Mouse (Mus musculus): ENCODE results near the gene Gm10570. TPM values are rescaled to one million over a fixed set of nuclear protein-coding genes. Genes with fewer than 3 reads are reported as not detected.

Gene Gm10570
- polyA plus RNA-seq, 1 experiment from 2014 or later, result not detected

- CTCF ChIA-PET, result no interaction called here
- H3K27me3 ChIP-seq, result no peaks in the 10 kb centered on the region
- DNase-seq (ENCODE audit: low read depth, low spot score) (no peak), ATAC-seq (no peak)
- in situ Hi-C loops (cut with MboI; ENCODE audit: low pct_unique_long_range_greater_than_20kb), result no loop called here
- TF ChIP-seq CTCF (IDR thresholded peaks at IDR 0.05), result no peak
- POLR2A ChIA-PET, result no interaction called here
These were observed 14.7 kb upstream of the Gm10570 start for GRCm38 (mm10) chr4:130323165-130323564.

GRCm38 (mm10) chr4:130322567-130322966 lies 14.1 kb upstream of the Gm10570 start:
- POLR2A ChIA-PET, result no interaction called here
- CTCF ChIA-PET, result no interaction called here
- TF ChIP-seq CTCF (IDR thresholded peaks at IDR 0.05), result no peak
- in situ Hi-C loops (cut with MboI; ENCODE audit: low pct_unique_long_range_greater_than_20kb), result no loop called here
- no peaks in the 10 kb centered on the region for H3K27me3 ChIP-seq
- DNase-seq (ENCODE audit: low read depth, low spot score) (no peak), ATAC-seq (no peak)

GRCm38 (mm10) chr4:130321640-130322039 lies 13.2 kb upstream of the Gm10570 start:
- POLR2A ChIA-PET, result no interaction called here
- CTCF ChIA-PET, result no interaction called here
- DNase-seq (ENCODE audit: low read depth, low spot score), result no peak
- H3K27me3 ChIP-seq, result no peaks in the 10 kb centered on the region
- no peak for ATAC-seq
- TF ChIP-seq CTCF (IDR thresholded peaks at IDR 0.05), result no peak
- in situ Hi-C loops (cut with MboI; ENCODE audit: low pct_unique_long_range_greater_than_20kb), result no loop called here

DNA sequence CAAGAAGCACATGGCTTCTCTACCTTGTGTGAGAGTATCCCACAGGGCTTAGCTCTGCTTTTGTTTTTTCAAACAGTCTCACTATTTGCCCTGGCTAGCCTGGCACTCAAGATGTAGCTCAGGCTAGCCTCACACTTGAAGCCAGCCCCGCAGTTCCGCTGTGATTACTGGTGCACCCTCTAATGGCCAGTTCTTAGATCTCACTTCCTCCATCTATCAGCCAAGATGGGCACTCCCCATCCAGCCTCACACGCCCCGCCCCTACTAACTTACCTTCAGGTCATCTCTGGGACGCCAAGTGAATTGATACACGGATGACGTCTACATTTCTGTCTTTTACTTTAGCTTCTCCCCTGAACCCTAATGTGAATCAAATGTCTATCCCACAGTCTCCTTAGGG lies 11.1 kb upstream of the Gm10570 start:
- ChIA-PET CTCF (no interaction called here), POLR2A (no interaction called here)
- no peaks in the 10 kb centered on the region for H3K27me3 ChIP-seq
- DNase-seq (ENCODE audit: low read depth, low spot score) (no peak), ATAC-seq (no peak)
- TF ChIP-seq CTCF (IDR thresholded peaks at IDR 0.05), result no peak
- in situ Hi-C loops (cut with MboI; ENCODE audit: low pct_unique_long_range_greater_than_20kb), result no loop called here

DNA sequence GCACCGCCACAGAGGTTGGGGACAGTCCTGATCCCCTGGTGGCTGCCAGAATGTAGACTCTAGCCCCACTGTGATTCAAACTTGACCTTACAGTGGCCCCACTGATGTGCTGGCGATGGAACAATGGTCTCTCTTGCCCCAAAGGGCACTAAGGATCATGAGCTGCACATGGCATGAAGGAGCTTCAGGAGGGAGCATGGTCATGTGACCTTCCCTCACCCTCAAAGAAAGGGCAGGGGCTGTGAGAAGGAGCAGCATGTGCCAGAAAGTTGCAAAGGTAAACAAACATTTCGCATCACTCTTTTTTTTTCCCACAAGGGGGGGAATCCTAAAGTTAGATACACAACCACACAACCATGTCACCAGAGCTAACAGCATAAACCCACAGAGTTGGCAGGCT lies 9.6 kb upstream of the Gm10570 start:
- no peaks in the 10 kb centered on the region for H3K27me3 ChIP-seq
- no peak for TF ChIP-seq CTCF (IDR thresholded peaks at IDR 0.05)
- CTCF ChIA-PET, result interaction anchor here (0.7 kb wide), 1 partner anchor 21 kb away, joined by 4 read pairs; no protein-coding TSS in a partner anchor
- ATAC-seq (no peak), DNase-seq (ENCODE audit: low read depth, low spot score) (no peak)
- POLR2A ChIA-PET, result interaction anchor here (1.0 kb wide), 1 partner anchor 15 kb away, joined by 5 read pairs; no protein-coding TSS in a partner anchor
- in situ Hi-C loops (cut with MboI; ENCODE audit: low pct_unique_long_range_greater_than_20kb), result no loop called here

DNA sequence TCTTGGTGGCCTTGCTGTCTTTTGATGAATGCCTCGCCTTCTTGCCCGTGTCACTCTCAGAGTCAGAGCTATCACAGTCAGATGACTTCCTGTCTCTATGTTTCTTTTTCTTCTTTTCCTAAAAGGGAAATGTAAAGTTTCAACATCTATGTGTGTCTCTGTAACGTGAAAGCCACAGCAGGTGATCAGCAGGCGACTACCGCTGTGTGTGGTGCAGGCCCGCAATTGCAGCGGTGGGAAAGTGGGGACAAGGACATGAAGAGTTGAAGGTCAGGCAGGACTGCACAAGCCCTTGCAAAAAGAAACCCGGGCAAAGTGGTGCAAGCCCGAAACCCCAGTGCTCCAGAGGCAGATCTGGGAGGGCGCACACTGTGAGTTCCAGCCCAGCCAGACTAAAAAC lies 8.2 kb upstream of the Gm10570 start:
- no peak for TF ChIP-seq CTCF (IDR thresholded peaks at IDR 0.05)
- no peak for ATAC-seq
- in situ Hi-C loops (cut with MboI; ENCODE audit: low pct_unique_long_range_greater_than_20kb), result no loop called here
- H3K27me3 ChIP-seq, result no peaks in the 10 kb centered on the region
- no peak for DNase-seq (ENCODE audit: low read depth, low spot score)
- ChIA-PET POLR2A (no interaction called here), CTCF (no interaction called here)

- CTCF ChIA-PET, result no interaction called here
- in situ Hi-C loops (cut with MboI; ENCODE audit: low pct_unique_long_range_greater_than_20kb), result no loop called here
- no peaks in the 10 kb centered on the region for H3K27me3 ChIP-seq
- POLR2A ChIA-PET, result no interaction called here
- no peak for DNase-seq (ENCODE audit: low read depth, low spot score)
- no peak for TF ChIP-seq CTCF (IDR thresholded peaks at IDR 0.05)
- no peak for ATAC-seq
These were observed 7.5 kb upstream of the Gm10570 start for GRCm38 (mm10) chr4:130315771-130316527.

DNA sequence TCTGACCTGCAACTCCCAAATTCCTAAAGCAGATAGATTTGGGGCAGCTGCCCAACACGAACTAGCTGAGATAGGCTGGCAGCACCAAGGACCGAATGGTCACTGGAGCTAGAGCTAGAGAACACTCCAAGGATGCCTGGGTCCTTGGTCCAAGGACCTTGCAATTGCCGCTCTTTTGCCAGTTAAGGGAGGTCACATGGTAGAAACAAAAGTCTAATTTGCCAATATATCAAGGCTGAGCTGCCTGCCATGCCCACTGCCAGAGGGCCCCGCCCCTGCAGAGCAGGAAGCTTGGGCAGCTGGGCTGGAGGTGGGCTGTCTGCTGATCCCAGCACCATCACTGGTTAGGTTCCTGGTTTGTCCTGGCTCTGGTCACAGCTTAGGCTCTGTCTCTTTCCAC lies 5.1 kb upstream of the Gm10570 start:
- no peaks in the 10 kb centered on the region for H3K27me3 ChIP-seq
- in situ Hi-C loops (cut with MboI; ENCODE audit: low pct_unique_long_range_greater_than_20kb), result no loop called here
- no peak for ATAC-seq
- TF ChIP-seq CTCF (IDR thresholded peaks at IDR 0.05), result no peak
- no peak for DNase-seq (ENCODE audit: low read depth, low spot score)
- CTCF ChIA-PET, result interaction anchor here (1.5 kb wide), 1 partner anchor 30 kb away, joined by 4 read pairs; no protein-coding TSS in a partner anchor
- POLR2A ChIA-PET, result no interaction called here

GRCm38 (mm10) chr4:130312526-130312925 lies 4.1 kb upstream of the Gm10570 start:
- ChIA-PET POLR2A (no interaction called here), CTCF (interaction anchor here (0.8 to 1.5 kb wide), 3 partner anchors 10 to 29 kb away, joined by 3 to 4 read pairs (median 3); no protein-coding TSS in a partner anchor)

GRCm38 (mm10) chr4:130309254-130309653 lies 780 bp upstream of the Gm10570 start:
- POLR2A ChIA-PET, result no interaction called here

More at GRCm38 (mm10) chr4:130312526-130312925, 4.1 kb upstream of the Gm10570 start:
- in situ Hi-C loops (cut with MboI; ENCODE audit: low pct_unique_long_range_greater_than_20kb), result no loop called here
- DNase-seq (ENCODE audit: low read depth, low spot score), result no peak
- ATAC-seq, result no peak
- H3K27me3 ChIP-seq, result no peaks in the 10 kb centered on the region
- TF ChIP-seq CTCF (IDR thresholded peaks at IDR 0.05), result no peak

GRCm38 (mm10) chr4:130307851-130308230 lies 633 bp downstream of the Gm10570 start:
- in situ Hi-C loops (cut with MboI; ENCODE audit: low pct_unique_long_range_greater_than_20kb), result no loop called here
- DNase-seq (ENCODE audit: low read depth, low spot score) (no peak), ATAC-seq (no peak)
- H3K27me3 ChIP-seq, result no peaks in the 10 kb centered on the region
- CTCF ChIA-PET, result no interaction called here
- POLR2A ChIA-PET, result no interaction called here
- TF ChIP-seq CTCF (IDR thresholded peaks at IDR 0.05), result no peak

More at GRCm38 (mm10) chr4:130309254-130309653, 780 bp upstream of the Gm10570 start:
- in situ Hi-C loops (cut with MboI; ENCODE audit: low pct_unique_long_range_greater_than_20kb), result no loop called here
- H3K27me3 ChIP-seq, result no peaks in the 10 kb centered on the region
- no peak for ATAC-seq
- no peak for DNase-seq (ENCODE audit: low read depth, low spot score)
- CTCF ChIA-PET, result no interaction called here
- TF ChIP-seq CTCF (IDR thresholded peaks at IDR 0.05), result no peak

Measured in Patski (cell line).